Mouse (Mus musculus) lung, adult 2 months (tissue): ENCODE data around the gene Akr1c13. TPM values are rescaled to one million over a fixed set of nuclear protein-coding genes. Genes with fewer than 3 reads are reported as not detected.
A peak's percentile ranks its signal among the peaks of the same experiment; 100 is the strongest.

ENCODE experiments used
- DNase-seq: peaks from one replicate; pipeline ENCODE4 v3.0.0; 2022
- H3K4me1 ChIP-seq: fragments of 200-500 bp; 2 replicates; pipeline ENCODE4 v1.6.1; 2011; ENCODE audit warnings: low read length; ENCODE audit not compliant: control insufficient read depth, insufficient read depth
- H3K4me3 ChIP-seq: fragments of 200-500 bp; replicated peaks from 2 replicates; pipeline ENCODE3; 2011; ENCODE audit warnings: low read depth, mild to moderate bottlenecking, control low read depth, low read length; ENCODE audit errors: extremely low read depth
- CTCF ChIP-seq: fragments of 200-500 bp; IDR thresholded peaks from 2 replicates; pipeline ENCODE4 v1.5.1; 2011; ENCODE audit warnings: mild to moderate bottlenecking, low read length, control low read depth; ENCODE audit not compliant: insufficient read depth
- POLR2A ChIP-seq: fragments of 200-500 bp; IDR thresholded peaks from 2 replicates; pipeline ENCODE4 v1.6.1; 2011; ENCODE audit warnings: low read depth, mild to moderate bottlenecking, control low read depth, low read length, borderline replicate concordance; ENCODE audit errors: extremely low read depth
- WGBS: fragments of 180-500 bp; shearing (Covaris S2); methylation state at CpG from one replicate; pipeline ENCODE4 v1.1.7; 2018; 5-methylcytosine and 5-hydroxymethylcytosine counted together
- polyA plus RNA-seq: library from polyadenylated mRNA; depleted of rRNA; stranded (reverse); fragments of >200 nt; gene quantifications from 2 replicates; pipeline ENCODE4 v1.2.3, GENCODE M21; 2012; rRNA removed

Gene Akr1c13
- polyA plus RNA-seq, 1 experiment: 2.9 TPM

DNA sequence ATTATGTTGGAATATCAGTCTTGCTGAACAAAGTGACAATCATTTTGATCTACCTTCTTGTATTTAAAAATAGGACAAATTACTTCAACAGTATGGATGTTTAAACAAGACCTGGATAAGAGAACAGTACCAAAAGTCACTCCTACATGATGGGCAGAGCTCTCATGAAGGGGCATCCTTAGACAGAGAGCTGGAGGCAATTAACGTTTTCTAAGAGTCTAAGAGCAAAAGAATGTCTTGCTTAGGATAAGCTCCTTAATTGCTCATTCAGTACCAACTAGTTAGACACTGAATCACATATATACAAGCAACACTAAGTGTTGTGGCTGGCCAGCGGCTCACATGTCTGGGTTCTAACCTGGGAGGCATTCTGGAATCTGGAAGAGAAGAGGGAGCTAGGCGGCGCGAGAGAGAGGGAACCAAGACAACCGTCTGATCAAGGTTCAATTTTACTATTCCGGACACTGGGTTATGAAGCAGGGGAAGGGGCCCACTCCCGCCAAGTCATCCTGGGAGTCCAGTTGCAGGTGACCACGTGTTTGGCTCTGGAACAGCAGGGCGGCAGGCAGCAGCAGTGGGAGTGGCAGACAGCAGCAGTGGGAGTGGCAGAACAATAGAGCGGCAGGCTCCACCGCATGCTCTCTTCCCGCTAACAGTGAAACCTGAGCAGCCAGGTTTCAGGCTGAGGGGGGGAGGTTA, 54.1 kb downstream of the Akr1c13 start:
- H3K4me1 ChIP-seq: no peaks in the 10 kb centered on the region
- TF ChIP-seq POLR2A: no peak
- TF ChIP-seq CTCF: no peak
- 10% methylated on average over 13 of the region's 13 CpGs for WGBS
- peak; percentile 26 for DNase-seq
- H3K4me3 ChIP-seq: no peak overlapping the region

DNA sequence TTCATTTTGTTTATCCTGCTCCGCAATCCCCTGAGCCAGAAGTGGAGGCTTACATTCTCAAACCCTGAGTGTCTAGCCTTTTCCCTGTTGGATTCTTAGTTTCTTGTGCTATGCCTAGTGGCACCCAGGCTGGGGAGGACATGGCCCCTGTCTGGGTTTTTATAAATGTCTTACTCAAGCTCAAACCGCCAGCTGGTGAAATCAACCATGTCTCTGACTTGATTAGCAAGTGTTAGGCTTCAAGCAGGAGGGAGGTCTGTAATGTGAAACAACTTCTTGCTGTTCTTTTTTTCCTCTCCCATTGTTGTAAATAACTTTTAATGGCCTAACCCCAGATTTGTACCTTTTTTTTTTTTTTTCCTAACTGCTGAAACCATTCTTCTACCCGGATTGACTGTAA, 58.4 kb downstream of the Akr1c13 start:
- Histone ChIP-seq H3K4me1 (no peaks in the 10 kb centered on the region), H3K4me3 (no peak overlapping the region)
- 78% methylated on average over 3 of the region's 3 CpGs for WGBS
- no peak for DNase-seq
- TF ChIP-seq POLR2A: no peak
- TF ChIP-seq CTCF: no peak

Other genes with a start within 250 kb of the Akr1c13 start
- gene Ucn3, start 245.8 kb upstream of the Akr1c13 start, polyA plus RNA-seq: not detected in 2 replicates
- gene Akr1c14, start 142.1 kb upstream of the Akr1c13 start, polyA plus RNA-seq: 6.8 and 13.4 TPM in 2 replicates
- gene Akr1c18, start 40.5 kb upstream of the Akr1c13 start, polyA plus RNA-seq: 0.38 TPM in 1 of 2 replicates, not detected in the other
- gene Akr1c19, start 37.5 kb downstream of the Akr1c13 start, polyA plus RNA-seq: 1.2 and 1.3 TPM in 2 replicates
- gene Akr1c12, start 88.3 kb downstream of the Akr1c13 start, polyA plus RNA-seq: 0.12 and 0.50 TPM in 2 replicates
- gene Akr1c6, start 243.2 kb downstream of the Akr1c13 start, polyA plus RNA-seq: 0.08 TPM in 1 of 2 replicates, not detected in the other